Mouse (Mus musculus): ENCODE measurements around the gene Rgs14.

DNA sequence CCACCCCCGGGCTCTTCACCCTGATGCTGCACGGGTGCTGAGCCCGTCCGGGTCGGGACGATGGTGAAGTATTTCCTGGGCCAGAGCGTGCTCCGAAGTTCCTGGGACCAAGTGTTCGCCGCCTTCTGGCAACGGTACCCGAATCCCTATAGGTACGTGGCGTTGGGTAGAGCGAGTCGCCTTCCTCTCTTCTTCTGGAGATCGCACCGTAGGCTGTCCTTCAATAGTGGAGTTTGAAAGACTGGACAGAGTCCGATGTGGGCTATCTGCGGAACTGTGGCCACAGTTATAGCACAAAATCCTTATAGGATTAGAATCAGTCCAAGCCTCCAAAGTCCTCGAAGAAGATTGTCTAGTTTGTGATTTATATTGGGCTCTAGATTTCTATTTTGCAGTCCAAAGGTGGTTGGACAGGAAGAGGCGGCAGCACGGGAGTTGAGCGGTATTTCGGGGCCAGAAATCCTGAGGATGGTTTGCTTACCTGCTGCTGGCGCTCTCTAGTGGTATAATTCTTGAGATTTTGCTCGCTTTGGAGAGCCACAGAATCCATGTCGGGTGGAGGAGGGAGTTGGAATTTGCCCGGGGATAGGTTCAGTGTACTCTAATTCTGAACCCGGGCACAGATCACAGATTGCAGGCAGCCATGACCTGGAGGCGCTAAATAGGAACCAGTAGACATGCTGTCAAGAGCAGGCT is 47.3 kb upstream of the Rgs14 start:
- TF ChIP-seq POLR2A (IDR thresholded peaks at IDR 0.05; ENCODE audit: borderline replicate concordance, extremely low read depth, insufficient read depth, insufficient read length, poor library complexity, severe bottlenecking) (no peak), CTCF (IDR thresholded peaks at IDR 0.05; ENCODE audit: borderline replicate concordance, extremely low read depth, insufficient read depth, insufficient read length) (peak; percentile 42; the same call in 1 of the 2 replicates)

Measured in brain, embryonic 14.5 days (tissue).